Mouse (Mus musculus) myocyte (in vitro differentiated cells): Measurements from ENCODE around the gene Tcf7l1. TPM values are rescaled to one million over a fixed set of nuclear protein-coding genes. Genes with fewer than 3 reads are reported as not detected.

Source experiments
- H3K27me3 ChIP-seq: one replicate; pipeline ENCODE4 v1.6.1; 2011; ENCODE audit not compliant: control insufficient read depth, insufficient read depth, insufficient read length
- H3K36me3 ChIP-seq: one replicate; pipeline ENCODE4 v1.6.1; 2011; ENCODE audit not compliant: control insufficient read depth, insufficient read depth
- H3K4me2 ChIP-seq: one replicate; pipeline ENCODE4 v1.6.1; 2011; ENCODE audit warnings: low read depth, control low read depth
- H3K4me3 ChIP-seq: one replicate; pipeline ENCODE4 v1.5.1; 2011; ENCODE audit warnings: mild to moderate bottlenecking, control low read depth, moderate library complexity
- H3K79me2 ChIP-seq: one replicate; pipeline ENCODE4 v1.6.1; 2011; ENCODE audit not compliant: control insufficient read depth, insufficient read depth
- H3ac ChIP-seq: one replicate; pipeline ENCODE4 v1.6.1; 2011; ENCODE audit not compliant: control insufficient read depth, insufficient read length
- CEBPB ChIP-seq: IDR thresholded peaks from 2 replicates; pipeline ENCODE4 v1.6.1; 2011; ENCODE audit warnings: mild to moderate bottlenecking, moderate library complexity; ENCODE audit not compliant: poor library complexity, insufficient read depth, severe bottlenecking
- E2F4 ChIP-seq: IDR thresholded peaks from one replicate; pipeline ENCODE4 v1.6.1; 2011; ENCODE audit warnings: mild to moderate bottlenecking, control low read depth, moderate library complexity; ENCODE audit not compliant: insufficient read depth
- MAX ChIP-seq: IDR thresholded peaks from one replicate; pipeline ENCODE4 v1.6.1; 2011; ENCODE audit warnings: low read depth, mild to moderate bottlenecking, control low read depth
- MYOD1 ChIP-seq, 3 experiments: IDR thresholded peaks; one replicate each; pipeline ENCODE4 v1.6.1; 2011; ENCODE audit warnings: control low read depth in 2 of 3, low read depth in 2 of 3, mild to moderate bottlenecking in 2 of 3, moderate library complexity in 1 of 3; ENCODE audit not compliant: insufficient read length in 2 of 3, control insufficient read depth in 1 of 3
- MYOG ChIP-seq, 3 experiments: IDR thresholded peaks; one replicate each; pipeline ENCODE4 v1.6.1; 2011; ENCODE audit warnings: control low read depth in 2 of 3, low read depth in 2 of 3, mild to moderate bottlenecking in 2 of 3; ENCODE audit not compliant: insufficient read length in 2 of 3, control insufficient read depth in 1 of 3, insufficient read depth in 1 of 3
- POLR2A ChIP-seq: IDR thresholded peaks from one replicate; pipeline ENCODE4 v1.6.1; 2011; ENCODE audit warnings: low read depth, mild to moderate bottlenecking, control low read depth, moderate library complexity; ENCODE audit not compliant: insufficient read length
- POLR2AphosphoS2 ChIP-seq: IDR thresholded peaks from one replicate; pipeline ENCODE4 v1.6.1; 2011; ENCODE audit warnings: low read depth, control low read depth; ENCODE audit not compliant: insufficient read length
- REST ChIP-seq: IDR thresholded peaks from one replicate; pipeline ENCODE4 v1.6.1; 2011; ENCODE audit warnings: mild to moderate bottlenecking, control low read depth, moderate library complexity; ENCODE audit not compliant: insufficient read depth, insufficient read length
- SRF ChIP-seq: IDR thresholded peaks from one replicate; pipeline ENCODE4 v1.6.1; 2011; ENCODE audit warnings: low read depth; ENCODE audit not compliant: control insufficient read depth, insufficient read length
- TCF12 ChIP-seq: IDR thresholded peaks from one replicate; pipeline ENCODE4 v1.6.1; 2011; ENCODE audit warnings: mild to moderate bottlenecking, control low read depth; ENCODE audit not compliant: poor library complexity, insufficient read depth, severe bottlenecking
- TCF3 ChIP-seq: IDR thresholded peaks from one replicate; pipeline ENCODE4 v1.6.1; 2011; ENCODE audit warnings: low read depth, control low read depth; ENCODE audit not compliant: insufficient read length
- USF1 ChIP-seq: IDR thresholded peaks from one replicate; pipeline ENCODE4 v1.6.1; 2011; ENCODE audit warnings: low read depth, mild to moderate bottlenecking, control low read depth, moderate library complexity
- polyA plus RNA-seq: library from polyadenylated mRNA; unstranded; fragments of >200 nt; fragmentation: generic; extraction: Trizol; gene quantifications from one replicate; pipeline ENCODE4 v1.2.1, GENCODE M21; 2012; ENCODE audit warnings: missing spikeins

Gene Tcf7l1
- polyA plus RNA-seq, 1 experiment: 13.3 TPM

GRCm38 (mm10) chr6:72787322-72787947, 1.6 kb downstream of the Tcf7l1 start:
- Histone ChIP-seq H3K4me3 (peak overlapping the region; percentile 70), H3ac (peak overlapping the region; percentile 91), H3K36me3 (no peaks in the 10 kb centered on the region), H3K4me2 (peak overlapping the region; percentile 81), H3K27me3 (no peaks in the 10 kb centered on the region), H3K79me2 (peaks cover 34% of the 10 kb centered on the region)
- TF ChIP-seq MYOG (IDR thresholded peaks at IDR 0.05; ENCODE audit: control insufficient read depth in 1 of 3, insufficient read depth in 1 of 3, insufficient read length in 2 of 3, low read depth in 2 of 3) (no peak), MYOD1 (IDR thresholded peaks at IDR 0.05; ENCODE audit: control insufficient read depth in 1 of 3, insufficient read length in 2 of 3, low read depth in 2 of 3) (no peak), CEBPB (no peak)

DNA sequence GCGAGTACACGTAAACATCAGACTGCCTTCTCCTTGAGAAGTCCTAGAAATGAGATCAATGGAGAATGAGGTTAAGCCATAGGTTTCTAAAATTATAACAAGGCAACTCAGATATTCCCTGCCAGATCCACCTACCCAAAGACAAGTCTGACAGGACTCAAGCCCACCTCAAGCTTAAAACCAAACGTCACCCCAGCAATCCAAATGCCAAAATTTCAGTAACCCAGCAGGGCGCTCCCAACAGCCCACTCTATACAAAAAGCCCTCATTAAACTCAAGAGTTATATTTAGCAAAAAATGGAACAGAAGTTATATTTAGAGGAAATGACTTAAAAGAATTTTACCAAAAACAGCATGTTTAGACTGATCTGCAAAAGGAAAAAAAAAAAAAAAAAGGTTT, 5.3 kb downstream of the Tcf7l1 start:
- Histone ChIP-seq H3K36me3 (peaks cover 6% of the 10 kb centered on the region), H3K4me3 (no peak overlapping the region), H3ac (no peak overlapping the region), H3K4me2 (no peak overlapping the region), H3K27me3 (no peaks in the 10 kb centered on the region), H3K79me2 (peaks cover 58% of the 10 kb centered on the region)
- no peak for TF ChIP-seq TCF3
- no peak for TF ChIP-seq MAX
- no peak for TF ChIP-seq E2F4
- TF ChIP-seq USF1: no peak
- TF ChIP-seq TCF12: no peak
- TF ChIP-seq MYOG (IDR thresholded peaks at IDR 0.05; ENCODE audit: control insufficient read depth in 1 of 3, insufficient read depth in 1 of 3, insufficient read length in 2 of 3, low read depth in 2 of 3): no peak
- no peak for TF ChIP-seq REST
- TF ChIP-seq CEBPB: no peak
- TF ChIP-seq SRF: no peak
- TF ChIP-seq POLR2AphosphoS2: no peak
- no peak for TF ChIP-seq POLR2A
- no peak for TF ChIP-seq MYOD1 (IDR thresholded peaks at IDR 0.05; ENCODE audit: control insufficient read depth in 1 of 3, insufficient read length in 2 of 3, low read depth in 2 of 3)

DNA sequence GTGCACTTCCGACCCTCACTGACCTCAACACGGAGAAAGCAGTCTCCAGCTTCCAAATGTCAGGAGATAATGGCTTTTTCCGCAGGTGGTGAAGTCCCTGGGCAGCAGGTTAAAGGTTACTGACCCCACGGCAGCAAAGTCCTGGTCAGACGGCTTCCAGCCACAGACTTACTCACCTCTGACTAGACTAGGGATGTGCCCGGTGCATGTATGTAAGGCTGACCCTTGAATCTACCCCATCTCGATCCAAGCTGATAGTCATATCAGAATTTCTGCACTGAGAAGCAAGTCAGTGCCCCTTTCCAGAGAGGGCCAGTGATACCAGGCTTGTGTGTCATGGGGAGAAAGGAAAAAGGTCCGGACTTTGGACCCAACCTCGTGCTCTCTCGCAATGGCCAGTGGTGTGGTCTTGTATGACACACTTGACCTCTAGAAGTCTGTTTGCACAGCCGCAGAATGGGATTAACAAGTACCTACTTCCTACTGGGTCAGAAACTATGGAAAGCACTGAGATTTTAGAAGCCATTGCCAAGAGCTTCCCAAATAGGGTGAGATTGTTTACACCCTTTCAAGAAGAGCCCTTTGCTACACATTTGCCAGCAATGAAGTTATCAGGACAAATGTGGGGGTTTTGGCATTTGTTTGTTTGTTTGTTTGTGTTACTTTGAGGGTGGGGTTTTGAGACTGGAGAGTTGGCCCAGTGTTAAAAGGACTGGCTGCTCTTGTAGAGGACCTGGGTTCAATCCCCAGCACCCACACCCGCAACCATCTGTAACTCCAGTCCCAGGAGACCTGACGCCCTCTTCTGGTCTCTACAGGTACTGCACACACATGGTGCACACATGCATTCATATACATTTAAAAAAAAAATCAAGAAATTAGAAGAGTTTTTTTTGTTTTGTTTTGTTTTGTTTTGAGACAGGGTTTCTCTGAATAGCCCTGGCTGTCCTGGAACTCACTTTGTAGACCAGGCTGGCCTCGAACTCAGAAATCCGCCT, 10.0 kb downstream of the Tcf7l1 start:
- Histone ChIP-seq H3K36me3 (peaks cover 6% of the 10 kb centered on the region), H3K4me2 (no peak overlapping the region), H3K79me2 (peaks cover 39% of the 10 kb centered on the region), H3ac (no peak overlapping the region), H3K27me3 (no peaks in the 10 kb centered on the region), H3K4me3 (no peak overlapping the region)
- no peak for TF ChIP-seq MAX
- no peak for TF ChIP-seq POLR2AphosphoS2
- TF ChIP-seq SRF: no peak
- TF ChIP-seq USF1: no peak
- no peak for TF ChIP-seq CEBPB

DNA sequence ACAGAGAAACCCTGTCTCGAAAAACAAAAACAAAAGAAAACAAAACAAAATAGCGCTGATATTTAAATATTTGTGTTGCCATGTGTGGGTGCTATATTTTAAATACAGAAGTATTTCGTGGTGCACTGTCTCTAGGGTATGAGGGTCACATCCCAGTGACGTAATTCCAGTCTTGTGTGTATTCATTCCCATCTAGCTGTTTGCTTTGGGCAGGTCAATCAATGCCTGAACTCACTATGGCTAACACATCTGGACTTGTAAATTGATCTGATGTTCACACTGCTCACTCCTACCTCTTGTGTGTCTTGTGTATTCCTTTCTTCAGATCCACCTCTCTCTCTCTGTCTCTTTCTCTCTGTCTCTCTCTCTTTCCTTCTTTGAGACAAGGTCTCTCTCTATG, 11.8 kb downstream of the Tcf7l1 start:
- TF ChIP-seq TCF3 (no peak), MYOD1 (IDR thresholded peaks at IDR 0.05; ENCODE audit: control insufficient read depth in 1 of 3, insufficient read length in 2 of 3, low read depth in 2 of 3) (no peak), REST (no peak), USF1 (no peak), SRF (no peak), MYOG (IDR thresholded peaks at IDR 0.05; ENCODE audit: control insufficient read depth in 1 of 3, insufficient read depth in 1 of 3, insufficient read length in 2 of 3, low read depth in 2 of 3) (no peak), POLR2A (no peak), MAX (no peak), E2F4 (no peak), TCF12 (no peak), CEBPB (no peak), POLR2AphosphoS2 (no peak)
- no peak overlapping the region for H3K4me2 ChIP-seq
- H3K4me3 ChIP-seq: no peak overlapping the region
- peaks cover 42% of the 10 kb centered on the region for H3K79me2 ChIP-seq
- H3K36me3 ChIP-seq: peaks cover 6% of the 10 kb centered on the region
- no peaks in the 10 kb centered on the region for H3K27me3 ChIP-seq
- H3ac ChIP-seq: no peak overlapping the region

GRCm38 (mm10) chr6:72774275-72774674, 14.8 kb downstream of the Tcf7l1 start:
- Histone ChIP-seq H3K79me2 (peaks cover 43% of the 10 kb centered on the region), H3K36me3 (no peaks in the 10 kb centered on the region), H3K27me3 (no peaks in the 10 kb centered on the region), H3ac (no peak overlapping the region), H3K4me3 (no peak overlapping the region), H3K4me2 (no peak overlapping the region)
- TF ChIP-seq SRF (no peak), REST (no peak), USF1 (no peak), CEBPB (no peak), TCF12 (no peak), MYOD1 (IDR thresholded peaks at IDR 0.05; ENCODE audit: control insufficient read depth in 1 of 3, insufficient read length in 2 of 3, low read depth in 2 of 3) (no peak), MYOG (IDR thresholded peaks at IDR 0.05; ENCODE audit: control insufficient read depth in 1 of 3, insufficient read depth in 1 of 3, insufficient read length in 2 of 3, low read depth in 2 of 3) (no peak), POLR2A (no peak), MAX (no peak), TCF3 (no peak), E2F4 (no peak), POLR2AphosphoS2 (no peak)
